Mouse (Mus musculus): ENCODE data around the gene Grcc10.

- no peak for TF ChIP-seq CTCF (IDR thresholded peaks at IDR 0.05; ENCODE audit: extremely low read depth, insufficient read length, insufficient replicate concordance, low read depth, low read length)
- no peak for TF ChIP-seq POLR2A (IDR thresholded peaks at IDR 0.05; ENCODE audit: low read depth, low read length)
These were observed 35.0 kb downstream of the Grcc10 start for GRCm38 (mm10) chr6:124706061-124706627.
